Mouse (Mus musculus) thymus, postnatal 14 days (tissue): ENCODE measurements around the gene Zkscan2.

Experiments used
- DNase-seq: peaks from one replicate; pipeline ENCODE4 v3.0.0; 2021

Zkscan2 gene

GRCm38 (mm10) chr7:123430411-123430705 is 69.9 kb downstream of the Zkscan2 start:
- no peak for DNase-seq

DNA sequence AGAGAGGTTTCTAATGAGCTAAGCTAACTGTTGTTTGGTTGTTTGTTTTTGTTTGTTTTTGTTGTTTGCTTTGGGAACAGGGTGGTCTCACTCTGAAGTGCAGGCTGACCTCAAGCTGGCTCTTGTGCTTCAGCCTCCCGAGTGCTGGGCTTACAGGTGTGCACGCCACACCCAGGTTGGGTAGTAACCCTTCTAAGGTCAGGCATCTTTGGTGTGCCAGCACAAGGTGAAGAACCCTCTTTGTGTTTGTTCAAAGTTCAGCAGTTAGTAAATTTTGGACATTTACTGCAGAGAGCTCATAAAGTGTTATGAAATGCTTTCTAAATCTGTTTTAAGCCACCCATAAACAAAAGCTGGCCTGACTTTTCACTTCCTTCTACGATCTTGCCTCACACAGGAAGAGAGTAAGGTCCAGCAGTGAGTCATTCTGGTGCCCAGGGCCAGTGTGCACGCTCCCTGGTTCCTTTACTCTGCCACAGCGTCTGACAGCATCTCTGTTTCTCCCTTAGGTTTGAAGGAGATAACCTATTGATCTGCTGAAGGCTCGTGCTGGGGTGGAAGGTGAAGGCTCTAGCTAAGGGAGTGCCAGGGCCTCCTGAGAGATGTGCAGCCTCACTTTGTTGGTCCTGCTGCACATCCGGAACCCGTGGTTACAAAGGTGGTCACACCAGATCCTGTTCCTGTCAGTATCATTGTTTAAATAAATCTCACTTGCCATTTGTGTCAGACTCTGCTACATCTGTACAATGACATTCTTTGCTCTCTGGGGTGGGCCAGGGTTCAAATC is 70.4 kb downstream of the Zkscan2 start:
- DNase-seq = no peak
